Mouse (Mus musculus): ENCODE results near the gene Ypel5.

DNA sequence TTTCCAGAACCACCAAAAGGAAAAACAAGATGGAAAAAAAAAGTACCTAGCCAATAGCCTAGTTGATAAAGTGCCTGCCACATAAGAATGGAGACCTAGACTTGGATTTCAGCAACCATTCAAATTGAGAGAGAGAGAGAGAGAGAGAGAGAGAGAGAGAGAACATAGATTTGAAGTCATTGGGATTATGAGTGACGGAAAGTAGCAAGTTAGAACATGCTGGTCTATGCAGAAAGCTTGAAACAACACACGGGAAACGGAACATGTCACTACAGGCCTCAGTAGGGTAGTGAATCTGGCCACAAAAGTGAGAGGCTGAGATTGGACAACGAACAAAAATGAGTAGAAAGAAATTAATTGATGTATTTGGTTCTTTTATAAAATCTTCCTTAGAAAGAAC lies 43.0 kb upstream of the Ypel5 start:
- no peak for TF ChIP-seq CTCF (IDR thresholded peaks at IDR 0.05; ENCODE audit: extremely low read depth, insufficient read depth, insufficient read length, insufficient replicate concordance)
- no peak for TF ChIP-seq POLR2A (IDR thresholded peaks at IDR 0.05; ENCODE audit: low read depth, low read length)

Measured in spleen, adult 2 months (tissue).